Mouse (Mus musculus): ENCODE results near the gene Phrf1. TPM values are rescaled to one million over a fixed set of nuclear protein-coding genes. Genes with fewer than 3 reads are reported as not detected.

Phrf1 gene
- total RNA-seq, 2 experiments from 2014 or later: 71.6 to 72.7 TPM

- no peak for DNase-seq (ENCODE audit: low spot score in 2 of 2)
Measured at GRCm38 (mm10) chr7:141213133-141213532, 15.5 kb upstream of the Phrf1 start.

GRCm38 (mm10) chr7:141213605-141214235 lies 14.9 kb upstream of the Phrf1 start, which contains the start of gene Lmntd2:
TSS of gene Lmntd2 (minus strand) at chr7:141214080.
- no peak for DNase-seq (ENCODE audit: low spot score in 2 of 2)

- DNase-seq (ENCODE audit: low spot score in 2 of 2): no peak
Measured at GRCm38 (mm10) chr7:141214310-141214709, 14.3 kb upstream of the Phrf1 start.

GRCm38 (mm10) chr7:141215101-141215879 lies 13.3 kb upstream of the Phrf1 start, which contains the start of gene Rassf7:
TSS of gene Rassf7 (plus strand) at chr7:141215860.
- peak; percentile 76 to 80 for DNase-seq (ENCODE audit: low spot score in 2 of 2)

- DNase-seq (ENCODE audit: low spot score in 2 of 2): peak in 1 of 2 experiments; percentile 22
Measured at GRCm38 (mm10) chr7:141215880-141216733, 12.5 kb upstream of the Phrf1 start.

- no peak for DNase-seq (ENCODE audit: low spot score in 2 of 2)
Measured at GRCm38 (mm10) chr7:141216894-141217293, 11.7 kb upstream of the Phrf1 start.

GRCm38 (mm10) chr7:141217343-141218013 lies 11.1 kb upstream of the Phrf1 start:
- no peak for DNase-seq (ENCODE audit: low spot score in 2 of 2)

- DNase-seq (ENCODE audit: low spot score in 2 of 2): no peak
Measured at GRCm38 (mm10) chr7:141218141-141218540, 10.4 kb upstream of the Phrf1 start.

- no peak for DNase-seq (ENCODE audit: low spot score in 2 of 2)
Measured at GRCm38 (mm10) chr7:141218557-141219133, 9.9 kb upstream of the Phrf1 start.

- no peak for DNase-seq (ENCODE audit: low spot score in 2 of 2)
Measured at GRCm38 (mm10) chr7:141219558-141220099, 9.0 kb upstream of the Phrf1 start.

GRCm38 (mm10) chr7:141220377-141220776 lies 8.2 kb upstream of the Phrf1 start:
- DNase-seq (ENCODE audit: low spot score in 2 of 2): no peak

GRCm38 (mm10) chr7:141221249-141222125 lies 7.1 kb upstream of the Phrf1 start:
- DNase-seq (ENCODE audit: low spot score in 2 of 2): peak; percentile 91 to 93

GRCm38 (mm10) chr7:141222126-141222467 lies 6.5 kb upstream of the Phrf1 start:
- no peak for DNase-seq (ENCODE audit: low spot score in 2 of 2)

- no peak for DNase-seq (ENCODE audit: low spot score in 2 of 2)
Measured at GRCm38 (mm10) chr7:141222696-141223215, 5.8 kb upstream of the Phrf1 start.

- DNase-seq (ENCODE audit: low spot score in 2 of 2): no peak
Measured at GRCm38 (mm10) chr7:141226535-141226934, 2.0 kb upstream of the Phrf1 start.

- DNase-seq (ENCODE audit: low spot score in 2 of 2): no peak
Measured at GRCm38 (mm10) chr7:141227796-141228195, 788 bp upstream of the Phrf1 start.

GRCm38 (mm10) chr7:141229702-141230101 lies 1.1 kb downstream of the Phrf1 start:
- no peak for DNase-seq (ENCODE audit: low spot score in 2 of 2)

GRCm38 (mm10) chr7:141230570-141230969 lies 2.0 kb downstream of the Phrf1 start:
- no peak for DNase-seq (ENCODE audit: low spot score in 2 of 2)

- DNase-seq (ENCODE audit: low spot score in 2 of 2): no peak
Measured at GRCm38 (mm10) chr7:141231111-141231510, 2.5 kb downstream of the Phrf1 start.

Data from layer of hippocampus, postnatal 10 days (tissue).